Mouse (Mus musculus) midbrain, embryonic 10.5 days (tissue): ENCODE data around the gene Nptx1. TPM values are rescaled to one million over a fixed set of nuclear protein-coding genes. Genes with fewer than 3 reads are reported as not detected.

Experiments used
- DNase-seq: peaks from one replicate; pipeline ENCODE4 v3.0.0-alpha.2; 2017; ENCODE audit warnings: low spot score
- H3K27ac ChIP-seq: fragments of 300-500 bp; sonication (generic); replicated peaks from 2 replicates; pipeline ENCODE4 v1.5.1; 2016; ENCODE audit warnings: mild to moderate bottlenecking
- H3K27me3 ChIP-seq: fragments of 300-500 bp; sonication (generic); 2 replicates; pipeline ENCODE4 v1.6.1; 2016; ENCODE audit warnings: low read depth, mild to moderate bottlenecking; ENCODE audit not compliant: poor library complexity, severe bottlenecking
- H3K36me3 ChIP-seq: fragments of 300-500 bp; sonication (generic); 2 replicates; pipeline ENCODE4 v1.6.1; 2016; ENCODE audit warnings: mild to moderate bottlenecking, moderate library complexity
- H3K4me1 ChIP-seq: fragments of 300-500 bp; sonication (generic); 2 replicates; pipeline ENCODE4 v1.6.1; 2016
- H3K4me3 ChIP-seq: fragments of 300-500 bp; sonication (generic); 2 replicates; pipeline ENCODE4 v1.5.1; 2016; ENCODE audit warnings: mild to moderate bottlenecking, moderate library complexity
- H3K9me3 ChIP-seq: fragments of 300-500 bp; sonication (generic); replicated peaks from 2 replicates; pipeline ENCODE4 v1.6.1; 2016; ENCODE audit warnings: mild to moderate bottlenecking
- WGBS: fragments of 180-500 bp; shearing (Covaris S2); methylation state at CpG from one replicate; pipeline ENCODE4 v1.1.7; 2016; 5-methylcytosine and 5-hydroxymethylcytosine counted together
- polyA plus RNA-seq: library from polyadenylated mRNA; unstranded; fragments of >200 nt; fragmentation: Nextera tagmentation; extraction: Ambion mirVana; gene quantifications from 2 replicates; pipeline ENCODE4 v1.2.1, GENCODE M21; 2016

The Nptx1 gene
- polyA plus RNA-seq, 1 experiment from 2014 or later: 1.1 TPM

- Histone ChIP-seq H3K36me3 (peaks cover 34% of the 10 kb centered on the region), H3K27me3 (peaks cover 11% of the 10 kb centered on the region), H3K4me3 (no peak overlapping the region), H3K9me3 (no peaks in the 10 kb centered on the region), H3K4me1 (peaks cover 31% of the 10 kb centered on the region), H3K27ac (no peak overlapping the region)
- 85% methylated on average over 4 of the region's 4 CpGs for WGBS
- DNase-seq: no peak
Observed at GRCm38 (mm10) chr11:119493516-119493915, 54.0 kb downstream of the Nptx1 start.

- Histone ChIP-seq H3K4me1 (peaks cover 31% of the 10 kb centered on the region), H3K4me3 (peak overlapping the region; percentile 87), H3K9me3 (no peaks in the 10 kb centered on the region), H3K27ac (peak overlapping the region; percentile 98; the same call in 1 of the 2 replicates), H3K27me3 (peaks cover 11% of the 10 kb centered on the region), H3K36me3 (peaks cover 27% of the 10 kb centered on the region)
- 96% methylated on average over 6 of the region's 6 CpGs for WGBS
- no peak for DNase-seq
Observed at GRCm38 (mm10) chr11:119492830-119493229, 54.7 kb downstream of the Nptx1 start.

- H3K4me1 ChIP-seq: peaks cover 31% of the 10 kb centered on the region
- DNase-seq: no peak
- WGBS: 6% methylated on average over 27 of the region's 27 CpGs
- H3K27ac ChIP-seq: peak overlapping the region; percentile 98
- H3K36me3 ChIP-seq: peaks cover 27% of the 10 kb centered on the region
- peak overlapping the region; percentile 87 for H3K4me3 ChIP-seq
- H3K27me3 ChIP-seq: peaks cover 11% of the 10 kb centered on the region
- no peaks in the 10 kb centered on the region for H3K9me3 ChIP-seq
Observed at GRCm38 (mm10) chr11:119491690-119492087, 55.9 kb downstream of the Nptx1 start.

GRCm38 (mm10) chr11:119490861-119491689, 56.5 kb downstream of the Nptx1 start, which contains the start of gene Endov:
Endov (plus strand) TSS chr11:119491347.
- Histone ChIP-seq H3K27ac (peak within 1 kb of the TSS; percentile 98), H3K9me3 (no peaks in the 10 kb centered on the region), H3K4me3 (peak within 1 kb of the TSS; percentile 87), H3K27me3 (peaks cover 11% of the 10 kb centered on the region), H3K36me3 (peaks cover 27% of the 10 kb centered on the region), H3K4me1 (peaks cover 31% of the 10 kb centered on the region)
- DNase-seq: peak; percentile 99
- under 1% methylated on average over 66 of the region's 66 CpGs for WGBS

Other genes with a start within 250 kb of the Nptx1 start
- 465 and 494 TPM in 2 replicates for gene Eif4a3, start 247.7 kb downstream of the Nptx1 start, polyA plus RNA-seq
- not detected in 2 replicates for gene Card14, start 240.0 kb downstream of the Nptx1 start, polyA plus RNA-seq
- gene Sgsh, start 192.2 kb downstream of the Nptx1 start, polyA plus RNA-seq: 6.4 and 6.5 TPM in 2 replicates
- 7.1 and 7.4 TPM in 2 replicates for gene Slc26a11, start 192.2 kb downstream of the Nptx1 start, polyA plus RNA-seq
- 0.97 and 1.0 TPM in 2 replicates for gene Rnf213, start 154.7 kb downstream of the Nptx1 start, polyA plus RNA-seq
- 21.6 and 27.6 TPM in 2 replicates for gene Endov, start 56.4 kb downstream of the Nptx1 start, polyA plus RNA-seq
- 11.0 and 12.1 TPM in 2 replicates for gene Rptor, start 55.2 kb upstream of the Nptx1 start, polyA plus RNA-seq